Mouse (Mus musculus): Measurements from ENCODE around the gene Map4k4.

Map4k4 gene

GRCm38 (mm10) chr1:39963821-39964220 lies 63.1 kb downstream of the Map4k4 start:
- DNase-seq (ENCODE audit: low read depth): no peak

- DNase-seq (ENCODE audit: low read depth): no peak
These were observed 63.7 kb downstream of the Map4k4 start for GRCm38 (mm10) chr1:39964427-39964826.

DNA sequence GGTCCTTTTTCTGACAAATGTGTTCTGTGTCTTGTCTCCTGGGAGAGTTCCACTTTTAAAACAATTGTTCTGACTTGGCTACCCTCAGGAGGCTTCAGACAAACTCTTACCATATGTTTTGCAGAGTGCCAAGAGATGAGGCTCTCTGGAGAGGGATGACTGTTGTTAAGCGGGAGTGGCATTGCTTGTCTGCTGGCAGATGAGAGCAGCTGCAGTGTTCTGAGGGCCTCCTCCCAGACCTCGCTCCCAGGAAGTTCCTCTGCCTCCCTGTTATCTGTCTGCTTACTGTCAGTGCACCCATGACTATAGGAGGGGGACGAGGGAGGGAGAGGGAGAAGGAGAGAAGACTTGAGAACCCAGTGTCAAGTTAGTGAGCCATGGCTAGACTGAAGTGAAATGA lies 64.7 kb downstream of the Map4k4 start:
- DNase-seq (ENCODE audit: low read depth): no peak

DNA sequence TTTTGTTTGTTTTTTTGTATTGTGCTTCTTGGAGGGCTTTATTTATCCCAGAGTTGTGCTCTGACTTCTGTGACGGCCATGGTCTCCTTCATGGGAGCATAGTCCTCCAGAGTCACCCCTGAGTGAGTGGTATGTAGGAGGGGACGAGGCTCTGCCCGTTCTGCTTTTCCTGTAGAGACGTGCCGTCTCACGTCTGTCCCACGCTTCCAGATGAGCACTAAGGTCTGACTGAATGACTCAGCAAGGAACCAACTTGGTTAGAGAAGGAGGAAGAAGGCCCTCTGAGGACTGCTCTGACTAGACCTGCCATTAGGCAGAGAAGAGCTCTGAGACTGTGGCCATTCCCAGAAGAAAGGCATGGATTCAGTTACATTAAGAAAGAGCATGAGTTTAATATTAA lies 68.3 kb downstream of the Map4k4 start:
- no peak for DNase-seq (ENCODE audit: low read depth)

- no peak for DNase-seq (ENCODE audit: low read depth)
These were observed 69.2 kb downstream of the Map4k4 start for GRCm38 (mm10) chr1:39969771-39970406.

DNA sequence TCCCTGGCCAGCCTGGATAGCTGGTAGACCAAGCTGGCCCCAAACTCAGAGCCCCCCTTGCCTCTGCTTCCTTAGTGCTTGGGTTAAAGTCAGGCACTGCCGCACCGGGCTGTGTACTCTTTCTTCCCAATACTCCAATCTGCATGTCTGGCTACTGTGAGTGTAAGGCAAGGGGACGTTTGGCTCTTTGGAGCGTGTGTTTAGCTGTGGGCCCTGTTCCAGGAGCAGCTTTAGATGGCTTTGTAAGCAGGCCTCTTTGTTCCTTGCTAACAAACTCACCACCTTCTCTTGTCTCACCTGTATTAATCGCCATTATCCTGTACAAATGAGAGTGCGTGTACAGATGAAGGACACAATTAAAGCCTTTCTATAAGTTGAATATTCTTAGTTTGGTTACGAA lies 71.7 kb downstream of the Map4k4 start:
- no peak for DNase-seq (ENCODE audit: low read depth)

- DNase-seq (ENCODE audit: low read depth): no peak
These were observed 73.2 kb downstream of the Map4k4 start for GRCm38 (mm10) chr1:39973911-39974310.

- no peak for DNase-seq (ENCODE audit: low read depth)
These were observed 74.3 kb downstream of the Map4k4 start for GRCm38 (mm10) chr1:39975005-39975404.

DNA sequence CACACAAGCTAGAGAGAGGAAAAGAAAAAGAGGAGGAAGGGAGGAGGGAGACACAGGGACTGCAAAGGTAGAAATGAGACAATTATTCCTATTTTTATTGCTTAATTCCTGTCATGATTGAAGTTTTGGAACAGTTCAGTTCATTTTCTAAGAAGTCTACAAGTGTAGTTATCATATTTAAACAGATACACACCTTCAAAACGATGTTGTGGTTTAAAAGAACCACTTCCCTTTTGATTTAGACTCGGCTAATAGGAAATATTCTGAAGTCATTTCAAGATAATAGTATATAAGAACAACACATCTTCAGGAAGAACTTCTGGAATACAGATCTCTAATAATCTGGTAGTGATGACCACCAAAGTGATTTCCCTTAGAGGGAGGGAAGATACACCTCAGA lies 75.4 kb downstream of the Map4k4 start:
- DNase-seq (ENCODE audit: low read depth): no peak

GRCm38 (mm10) chr1:39976847-39977744 lies 76.4 kb downstream of the Map4k4 start:
- no peak for DNase-seq (ENCODE audit: low read depth)

- no peak for DNase-seq (ENCODE audit: low read depth)
These were observed 78.2 kb downstream of the Map4k4 start for GRCm38 (mm10) chr1:39978781-39979486.

GRCm38 (mm10) chr1:39980314-39981290 lies 79.9 kb downstream of the Map4k4 start:
- no peak for DNase-seq (ENCODE audit: low read depth)

GRCm38 (mm10) chr1:39981970-39982369 lies 81.3 kb downstream of the Map4k4 start:
- DNase-seq (ENCODE audit: low read depth): no peak

DNA sequence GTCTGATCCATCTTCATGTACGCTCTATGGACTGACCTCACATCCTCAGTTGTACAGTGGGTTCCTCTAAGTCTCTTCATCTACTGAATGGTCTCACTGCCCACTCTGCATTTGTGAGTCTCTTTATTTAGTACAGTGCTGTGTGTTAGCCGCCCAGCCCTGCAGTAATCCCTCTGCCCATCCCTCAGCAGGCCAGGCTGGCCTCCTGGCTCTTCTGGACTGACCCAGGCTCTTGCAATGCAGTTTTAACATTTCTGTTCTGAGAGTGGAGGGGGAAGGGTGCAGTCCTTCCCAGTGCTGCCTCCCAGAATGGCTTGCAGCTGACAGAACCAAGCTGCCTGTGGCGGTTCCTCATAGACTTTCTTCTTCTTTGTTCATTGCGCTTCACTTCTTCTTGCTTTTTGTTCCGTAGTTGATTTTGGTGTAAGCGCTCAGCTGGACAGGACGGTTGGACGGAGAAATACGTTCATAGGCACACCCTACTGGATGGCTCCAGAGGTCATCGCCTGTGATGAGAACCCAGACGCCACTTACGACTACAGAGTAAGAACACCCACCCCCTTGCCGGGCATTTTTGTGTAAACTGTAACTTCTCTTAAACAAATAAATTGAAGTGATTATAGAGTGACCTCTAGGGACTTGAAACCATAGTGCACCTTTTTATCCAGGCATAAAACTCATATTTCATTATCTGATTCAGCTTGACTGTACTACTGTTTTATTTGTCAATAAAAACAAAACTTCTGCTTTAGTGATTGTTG lies 82.2 kb downstream of the Map4k4 start:
- no peak for DNase-seq (ENCODE audit: low read depth)

DNA sequence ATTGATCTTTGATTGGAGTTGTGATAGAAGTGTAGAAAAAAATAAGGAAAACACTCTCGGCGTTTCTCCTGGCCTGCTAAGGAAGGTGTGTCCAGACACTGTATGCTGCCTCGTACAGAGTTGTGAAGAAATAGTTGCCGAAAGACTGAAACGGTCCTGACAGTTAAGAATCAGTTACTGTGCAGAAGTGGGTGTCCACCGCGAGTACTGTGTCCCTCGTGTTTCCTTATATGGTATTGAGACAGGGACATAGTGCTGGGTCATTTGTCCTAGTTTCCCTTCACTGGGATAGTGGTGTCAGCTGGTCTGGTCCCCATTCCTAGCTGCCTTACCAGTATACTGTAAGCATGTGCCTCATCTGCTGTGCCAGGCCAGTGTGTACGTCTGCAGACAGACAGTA lies 83.6 kb downstream of the Map4k4 start:
- no peak for DNase-seq (ENCODE audit: low read depth)

- no peak for DNase-seq (ENCODE audit: low read depth)
These were observed 86.1 kb downstream of the Map4k4 start for GRCm38 (mm10) chr1:39986820-39987219.

- no peak for DNase-seq (ENCODE audit: low read depth)
These were observed 88.1 kb downstream of the Map4k4 start for GRCm38 (mm10) chr1:39988841-39989240.

DNA sequence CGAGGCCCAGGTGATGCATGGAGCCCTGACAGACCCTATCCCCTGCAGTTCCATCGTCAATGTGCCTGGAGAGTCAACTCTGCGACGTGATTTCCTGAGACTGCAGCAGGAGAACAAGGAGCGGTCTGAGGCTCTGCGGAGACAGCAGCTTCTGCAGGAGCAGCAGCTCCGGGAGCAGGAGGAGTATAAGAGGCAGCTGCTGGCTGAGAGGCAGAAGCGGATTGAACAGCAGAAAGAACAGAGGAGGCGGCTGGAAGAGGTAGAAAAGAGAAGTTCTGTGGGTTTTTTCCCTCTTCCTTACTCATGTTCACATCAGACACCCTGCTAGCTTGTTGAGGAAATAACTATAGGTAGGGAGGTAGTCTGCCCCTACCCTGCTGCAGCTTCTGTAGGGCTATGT lies 89.3 kb downstream of the Map4k4 start:
- DNase-seq (ENCODE audit: low read depth): no peak

DNA sequence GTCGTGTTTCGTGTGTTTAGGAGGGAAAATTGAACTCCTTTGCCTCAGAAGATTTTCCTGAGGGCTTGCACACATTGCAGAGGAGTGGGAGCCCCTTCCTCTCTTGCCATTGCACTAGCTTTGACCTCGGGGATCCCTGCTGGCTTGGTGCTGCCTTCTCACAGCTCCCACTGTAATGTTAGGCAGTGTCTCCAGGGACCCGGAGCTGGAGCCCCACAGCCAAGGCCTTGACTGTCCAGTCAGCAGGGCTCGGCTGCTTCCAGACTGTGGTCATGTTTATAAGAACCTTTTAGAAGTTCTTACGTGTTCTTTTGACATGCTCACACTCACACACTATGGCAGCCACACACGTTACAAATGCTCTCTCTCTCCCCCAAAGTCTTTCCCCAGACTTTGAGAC lies 93.2 kb downstream of the Map4k4 start:
- no peak for DNase-seq (ENCODE audit: low read depth)

GRCm38 (mm10) chr1:39995593-39995992 lies 94.9 kb downstream of the Map4k4 start:
- DNase-seq (ENCODE audit: low read depth): no peak

- DNase-seq (ENCODE audit: low read depth): no peak
These were observed 99.8 kb downstream of the Map4k4 start for GRCm38 (mm10) chr1:40000476-40000875.
